Mouse (Mus musculus): ENCODE results near the gene Eps15l1. TPM values are rescaled to one million over a fixed set of nuclear protein-coding genes. Genes with fewer than 3 reads are reported as not detected.

Eps15l1 gene
- polyA plus RNA-seq, 1 experiment from 2014 or later, result 61.4 TPM

DNA sequence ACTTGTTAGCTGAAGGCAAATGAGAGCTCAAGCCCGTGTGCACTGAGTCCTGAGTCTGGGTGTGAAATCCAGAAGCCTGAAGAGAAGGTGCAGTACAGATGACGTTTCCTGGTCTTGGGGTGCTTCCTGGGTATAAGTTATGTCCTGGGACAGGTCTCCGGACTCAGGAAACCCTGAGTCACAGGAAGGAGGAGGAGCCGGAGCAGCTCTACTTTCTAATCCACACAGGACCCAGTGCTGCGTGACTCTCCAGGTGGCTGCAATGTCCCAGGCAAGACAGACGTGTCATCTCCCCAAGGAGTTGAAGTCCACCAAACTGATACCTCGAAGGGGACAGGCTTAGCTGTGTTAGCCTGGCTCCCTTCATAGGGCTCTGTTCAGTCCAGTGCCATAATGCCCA, 57.8 kb downstream of the Eps15l1 start:
- peaks cover 100% of the 10 kb centered on the region for H3K36me3 ChIP-seq (ENCODE audit: poor library complexity, severe bottlenecking)
- H3K27ac ChIP-seq, result no peak overlapping the region
- H3K4me2 ChIP-seq, result no peak overlapping the region
- no peaks in the 10 kb centered on the region for H3K9me3 ChIP-seq (replicated peaks)
- no peak overlapping the region for H3K9ac ChIP-seq
- 89% methylated on average over 7 of the region's 7 CpGs for WGBS
- H3K27me3 ChIP-seq, result no peaks in the 10 kb centered on the region
- no peak overlapping the region for H3K4me3 ChIP-seq
- ATAC-seq, result no peak
- no peaks in the 10 kb centered on the region for H3K4me1 ChIP-seq

DNA sequence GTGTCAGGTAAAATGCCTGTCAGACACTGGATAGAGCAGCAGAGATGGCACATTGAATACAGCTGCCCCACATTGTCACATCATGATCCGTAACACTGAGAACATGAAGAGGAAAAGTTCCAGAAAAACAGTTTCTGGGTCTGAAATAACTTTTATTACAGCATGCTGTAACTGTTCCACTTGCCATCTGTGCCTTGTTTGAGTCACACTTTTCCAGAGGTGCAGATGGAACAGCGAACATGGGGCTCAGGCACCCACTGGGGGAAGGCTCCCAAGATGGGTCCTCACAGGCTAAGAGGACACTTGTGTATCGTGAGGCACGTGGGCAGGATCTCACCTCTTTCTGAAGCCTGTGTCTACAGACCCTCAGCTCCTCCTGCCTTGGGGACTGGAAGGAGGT, 58.5 kb downstream of the Eps15l1 start:
- Histone ChIP-seq H3K4me2 (no peak overlapping the region), H3K27ac (no peak overlapping the region), H3K4me3 (no peak overlapping the region), H3K9me3 (replicated peaks) (no peaks in the 10 kb centered on the region), H3K4me1 (no peaks in the 10 kb centered on the region), H3K36me3 (ENCODE audit: poor library complexity, severe bottlenecking) (peaks cover 100% of the 10 kb centered on the region), H3K9ac (no peak overlapping the region), H3K27me3 (no peaks in the 10 kb centered on the region)
- WGBS, result 94% methylated on average over 4 of the region's 4 CpGs
- no peak for ATAC-seq

DNA sequence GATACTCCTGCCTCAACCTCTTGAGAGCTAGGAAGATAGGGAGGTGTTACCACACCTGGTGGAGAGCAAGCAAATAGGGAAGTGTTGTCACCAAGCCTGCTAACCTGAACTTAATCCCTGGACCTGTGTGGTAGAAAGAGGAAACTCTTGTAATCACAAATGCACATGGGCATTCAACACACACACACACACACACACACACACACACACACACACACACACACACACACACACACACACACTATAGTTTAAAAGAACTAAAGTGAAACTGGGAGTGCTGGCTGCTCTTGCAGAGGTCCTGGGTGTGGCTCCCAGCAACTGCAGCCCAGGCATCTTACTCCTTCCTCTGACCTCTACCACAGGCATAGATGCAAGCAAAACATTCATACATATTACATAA, 61.1 kb downstream of the Eps15l1 start:
- H3K36me3 ChIP-seq (ENCODE audit: poor library complexity, severe bottlenecking), result peaks cover 100% of the 10 kb centered on the region
- H3K4me1 ChIP-seq, result no peaks in the 10 kb centered on the region
- H3K27me3 ChIP-seq, result no peaks in the 10 kb centered on the region
- no peaks in the 10 kb centered on the region for H3K9me3 ChIP-seq (replicated peaks)
- no peak overlapping the region for H3K4me2 ChIP-seq
- H3K9ac ChIP-seq, result no peak overlapping the region
- no peak for ATAC-seq
- H3K27ac ChIP-seq, result no peak overlapping the region
- no peak overlapping the region for H3K4me3 ChIP-seq

DNA sequence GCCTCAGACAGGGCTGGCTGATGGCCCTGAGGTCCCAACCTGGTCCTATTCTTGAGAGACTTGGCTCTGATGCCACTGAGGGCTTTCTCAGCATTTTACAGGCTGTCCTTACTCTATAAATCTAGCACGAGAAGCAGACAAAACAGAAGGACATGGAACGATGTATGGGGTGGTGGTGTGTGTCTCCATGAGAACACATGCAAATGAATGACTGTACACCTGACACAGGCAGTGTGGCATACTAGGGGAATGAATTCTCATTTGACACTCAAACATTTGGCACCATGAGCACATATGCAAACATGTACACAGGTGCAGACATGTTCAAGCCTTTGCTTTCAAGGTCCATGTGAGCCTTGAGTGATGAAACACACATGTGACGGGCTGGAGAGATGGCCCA, 64.7 kb downstream of the Eps15l1 start:
- Histone ChIP-seq H3K4me3 (no peak overlapping the region), H3K4me2 (no peak overlapping the region), H3K36me3 (ENCODE audit: poor library complexity, severe bottlenecking) (peaks cover 99% of the 10 kb centered on the region), H3K9ac (no peak overlapping the region), H3K9me3 (replicated peaks) (no peaks in the 10 kb centered on the region), H3K4me1 (no peaks in the 10 kb centered on the region), H3K27ac (no peak overlapping the region), H3K27me3 (no peaks in the 10 kb centered on the region)
- ATAC-seq, result no peak
- 90% methylated on average over 3 of the region's 3 CpGs for WGBS

DNA sequence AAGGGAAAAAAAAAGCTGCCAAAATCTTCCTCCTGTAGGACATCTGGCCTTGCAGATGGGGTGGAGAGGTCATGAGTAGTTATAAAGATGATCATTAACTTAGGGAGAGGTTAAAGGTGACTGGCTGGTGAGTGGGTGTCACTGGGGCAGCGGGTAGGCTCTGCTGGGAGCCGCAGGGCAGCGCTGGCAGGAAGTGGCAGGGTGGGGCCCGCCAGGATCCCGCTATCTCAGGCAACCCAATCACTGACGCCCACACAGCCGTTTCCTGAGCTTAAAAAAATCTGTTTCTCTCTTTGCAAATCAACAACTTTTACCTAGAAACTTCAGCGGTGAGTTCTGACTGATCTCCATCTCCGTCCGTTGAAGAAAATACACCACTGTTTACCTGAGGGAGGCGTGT, 67.0 kb downstream of the Eps15l1 start:
- WGBS, result 89% methylated on average over 11 of the region's 11 CpGs
- H3K4me3 ChIP-seq, result no peak overlapping the region
- ATAC-seq, result no peak
- no peak overlapping the region for H3K4me2 ChIP-seq
- H3K9ac ChIP-seq, result no peak overlapping the region
- H3K27ac ChIP-seq, result no peak overlapping the region
- no peaks in the 10 kb centered on the region for H3K9me3 ChIP-seq (replicated peaks)
- no peaks in the 10 kb centered on the region for H3K27me3 ChIP-seq
- no peaks in the 10 kb centered on the region for H3K4me1 ChIP-seq
- H3K36me3 ChIP-seq (ENCODE audit: poor library complexity, severe bottlenecking), result peaks cover 77% of the 10 kb centered on the region

DNA sequence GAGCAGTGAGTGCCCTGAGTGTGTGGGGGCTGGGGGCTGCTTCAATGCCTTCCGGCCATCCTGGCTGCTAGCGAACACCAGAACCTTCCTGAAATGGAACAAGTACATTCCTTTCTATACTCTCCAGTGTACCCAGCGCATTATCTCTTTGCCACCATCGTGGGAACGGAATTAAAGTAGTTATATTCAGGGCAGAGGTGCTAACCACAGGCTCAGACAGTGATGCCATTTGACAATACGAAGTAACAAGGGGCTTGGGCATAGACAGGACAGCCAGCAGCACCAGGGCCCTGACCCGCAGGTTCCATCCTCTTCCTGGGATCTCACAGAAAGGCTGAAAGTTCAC, 67.6 kb downstream of the Eps15l1 start:
- no peak overlapping the region for H3K4me3 ChIP-seq
- H3K9ac ChIP-seq, result no peak overlapping the region
- no peaks in the 10 kb centered on the region for H3K27me3 ChIP-seq
- H3K27ac ChIP-seq, result no peak overlapping the region
- no peak overlapping the region for H3K4me2 ChIP-seq
- ATAC-seq, result no peak
- H3K9me3 ChIP-seq (replicated peaks), result no peaks in the 10 kb centered on the region
- WGBS, result 89% methylated on average over 7 of the region's 7 CpGs
- H3K4me1 ChIP-seq, result no peaks in the 10 kb centered on the region
- peaks cover 74% of the 10 kb centered on the region for H3K36me3 ChIP-seq (ENCODE audit: poor library complexity, severe bottlenecking)

DNA sequence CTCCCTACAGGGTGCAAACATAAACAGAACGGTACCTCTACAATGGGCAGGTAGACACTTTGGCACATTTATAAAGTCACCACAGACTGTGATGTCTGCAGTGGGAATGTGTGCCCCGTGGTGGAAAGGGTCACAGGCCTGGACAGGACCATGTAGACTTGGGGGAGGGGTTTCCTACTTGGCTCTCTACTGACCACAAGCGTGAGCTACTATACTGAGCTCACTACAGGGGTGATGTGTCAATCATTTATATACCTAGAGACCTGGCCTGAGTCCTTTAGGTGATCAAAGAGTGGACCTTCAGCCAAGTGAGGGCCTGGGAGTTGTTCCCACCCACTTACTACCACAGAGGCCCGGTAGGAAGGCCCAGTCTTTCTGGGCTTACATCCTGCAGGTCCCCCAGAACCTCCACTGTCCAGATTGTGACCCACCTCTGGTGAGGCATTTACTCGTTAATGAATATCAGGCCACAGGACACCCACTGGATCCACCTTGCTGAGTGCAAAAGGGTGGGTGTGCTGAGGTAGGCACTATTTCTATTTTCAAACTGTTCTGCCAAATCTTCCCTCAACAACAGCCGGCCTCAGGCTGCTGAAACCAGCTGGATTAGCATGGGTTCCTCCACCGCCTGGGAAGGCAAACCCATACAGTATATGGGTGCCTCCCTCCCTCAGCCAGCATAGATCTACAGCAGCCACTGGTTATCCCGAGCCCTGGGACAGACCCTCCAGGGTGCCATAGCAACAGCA, 68.1 kb downstream of the Eps15l1 start:
- Histone ChIP-seq H3K4me2 (no peak overlapping the region), H3K9ac (no peak overlapping the region), H3K27ac (no peak overlapping the region), H3K4me1 (no peaks in the 10 kb centered on the region), H3K36me3 (ENCODE audit: poor library complexity, severe bottlenecking) (peaks cover 74% of the 10 kb centered on the region), H3K4me3 (no peak overlapping the region), H3K9me3 (replicated peaks) (no peaks in the 10 kb centered on the region), H3K27me3 (no peaks in the 10 kb centered on the region)
- 82% methylated on average over 8 of the region's 8 CpGs for WGBS
- no peak for ATAC-seq

DNA sequence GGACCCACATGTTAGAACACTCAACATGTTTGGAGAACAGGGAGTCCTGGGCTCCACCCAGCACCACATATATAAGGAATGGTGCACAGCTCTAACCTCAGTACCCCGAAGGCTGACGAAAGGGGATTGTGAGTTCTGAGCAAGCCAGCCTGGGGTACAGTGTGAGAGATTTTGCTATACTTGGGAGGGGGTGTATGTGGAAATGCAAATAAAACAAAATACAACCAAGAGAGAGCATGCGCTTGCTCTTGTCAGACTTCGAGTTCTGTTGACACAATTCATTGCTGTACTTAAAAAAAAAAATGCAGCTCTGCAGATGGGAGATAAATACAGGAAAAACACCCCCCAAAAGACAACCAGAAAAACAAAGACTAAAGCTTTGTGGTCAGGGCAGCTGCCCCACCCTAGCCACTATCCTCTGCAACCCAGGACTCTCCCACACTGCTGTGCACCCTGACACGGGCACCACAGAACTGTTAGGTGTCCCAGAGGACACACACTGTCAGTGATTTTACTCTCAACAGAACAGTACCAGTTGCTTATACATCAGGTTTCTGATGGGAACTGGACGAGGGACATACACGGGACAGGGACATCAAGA, 69.8 kb downstream of the Eps15l1 start:
- H3K4me1 ChIP-seq, result no peaks in the 10 kb centered on the region
- no peaks in the 10 kb centered on the region for H3K9me3 ChIP-seq (replicated peaks)
- no peak for ATAC-seq
- no peak overlapping the region for H3K4me3 ChIP-seq
- no peak overlapping the region for H3K27ac ChIP-seq
- no peak overlapping the region for H3K9ac ChIP-seq
- no peak overlapping the region for H3K4me2 ChIP-seq
- no peaks in the 10 kb centered on the region for H3K27me3 ChIP-seq
- WGBS, result 96% methylated on average over 7 of the region's 7 CpGs
- peaks cover 73% of the 10 kb centered on the region for H3K36me3 ChIP-seq (ENCODE audit: poor library complexity, severe bottlenecking)

DNA sequence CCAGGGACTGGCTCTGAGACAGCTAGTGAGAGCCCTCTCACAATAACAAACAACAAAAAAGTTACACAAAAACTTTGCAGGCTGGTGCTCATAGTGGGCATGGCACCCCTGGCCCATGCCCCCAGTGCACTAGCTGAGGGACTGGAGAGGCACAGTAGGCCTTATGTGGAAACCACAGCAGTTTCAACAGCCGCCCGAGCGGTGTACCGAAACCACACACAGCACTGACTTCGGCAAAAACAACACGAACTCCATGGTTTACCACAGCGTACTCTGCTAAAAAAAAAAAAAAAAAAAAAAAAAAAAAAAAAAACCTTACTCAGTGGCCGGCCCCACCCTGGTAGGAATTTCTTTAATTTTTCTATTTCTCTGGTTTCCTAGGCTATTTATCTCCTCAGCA, 70.5 kb downstream of the Eps15l1 start:
- WGBS, result 96% methylated on average over 8 of the region's 8 CpGs
- H3K4me3 ChIP-seq, result no peak overlapping the region
- H3K36me3 ChIP-seq (ENCODE audit: poor library complexity, severe bottlenecking), result peaks cover 70% of the 10 kb centered on the region
- no peaks in the 10 kb centered on the region for H3K27me3 ChIP-seq
- H3K9ac ChIP-seq, result no peak overlapping the region
- no peaks in the 10 kb centered on the region for H3K9me3 ChIP-seq (replicated peaks)
- no peak overlapping the region for H3K27ac ChIP-seq
- no peak overlapping the region for H3K4me2 ChIP-seq
- H3K4me1 ChIP-seq, result no peaks in the 10 kb centered on the region
- no peak for ATAC-seq

DNA sequence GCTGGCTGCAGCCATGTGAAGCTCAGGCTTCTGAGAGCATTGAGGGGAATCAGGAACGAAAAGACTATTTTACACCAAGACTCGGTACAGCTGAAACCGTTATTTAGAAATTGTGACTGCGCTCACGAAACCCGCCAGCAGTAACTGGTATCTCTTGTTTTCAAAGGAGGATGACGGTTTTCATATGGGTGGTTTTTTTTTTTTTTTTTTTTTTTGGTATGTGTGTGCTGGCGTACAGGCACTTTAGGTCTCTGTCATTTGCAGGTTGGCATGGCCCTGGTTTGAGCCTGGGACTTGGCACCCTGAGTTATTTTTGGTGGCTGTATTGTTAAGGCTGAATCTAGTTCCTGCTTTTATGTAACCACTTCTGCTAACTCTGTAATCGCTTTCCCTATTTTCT, 71.4 kb downstream of the Eps15l1 start:
- H3K4me3 ChIP-seq, result no peak overlapping the region
- H3K36me3 ChIP-seq (ENCODE audit: poor library complexity, severe bottlenecking), result peaks cover 71% of the 10 kb centered on the region

DNA sequence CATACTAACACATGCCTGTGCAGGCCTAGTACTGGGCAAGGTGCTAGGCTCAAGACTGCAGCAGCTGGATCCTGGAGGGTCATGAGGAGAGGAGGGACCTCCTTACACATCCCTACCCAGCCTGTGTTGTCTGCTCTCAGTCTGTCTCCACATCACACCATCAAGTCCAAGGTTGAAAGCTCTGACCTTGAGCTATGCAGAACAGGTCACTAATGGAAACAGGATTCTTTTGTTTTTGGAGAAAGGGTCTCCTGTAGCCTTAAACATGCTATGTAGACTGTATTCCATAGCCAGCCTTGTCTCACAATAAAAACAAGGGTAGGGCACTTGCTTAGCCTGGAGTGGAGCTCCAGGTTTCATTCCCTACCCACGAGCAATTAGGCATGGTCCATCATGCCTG, 72.3 kb downstream of the Eps15l1 start:
- ATAC-seq, result no peak
- H3K9me3 ChIP-seq (replicated peaks), result no peaks in the 10 kb centered on the region
- H3K4me3 ChIP-seq, result no peak overlapping the region
- 80% methylated on average over 1 of the region's 1 CpGs for whole genome bisulfite sequencing
- H3K9ac ChIP-seq, result no peak overlapping the region
- no peak overlapping the region for H3K27ac ChIP-seq
- no peaks in the 10 kb centered on the region for H3K4me1 ChIP-seq
- H3K4me2 ChIP-seq, result no peak overlapping the region
- H3K36me3 ChIP-seq (ENCODE audit: poor library complexity, severe bottlenecking), result peaks cover 69% of the 10 kb centered on the region
- H3K27me3 ChIP-seq, result no peaks in the 10 kb centered on the region

More for the DNA sequence above, 71.4 kb downstream of the Eps15l1 start:
- ATAC-seq, result no peak
- Histone ChIP-seq H3K4me1 (no peaks in the 10 kb centered on the region), H3K4me2 (no peak overlapping the region), H3K27ac (no peak overlapping the region), H3K9me3 (replicated peaks) (no peaks in the 10 kb centered on the region), H3K27me3 (no peaks in the 10 kb centered on the region), H3K9ac (no peak overlapping the region)
- 86% methylated on average over 9 of the region's 9 CpGs for WGBS

DNA sequence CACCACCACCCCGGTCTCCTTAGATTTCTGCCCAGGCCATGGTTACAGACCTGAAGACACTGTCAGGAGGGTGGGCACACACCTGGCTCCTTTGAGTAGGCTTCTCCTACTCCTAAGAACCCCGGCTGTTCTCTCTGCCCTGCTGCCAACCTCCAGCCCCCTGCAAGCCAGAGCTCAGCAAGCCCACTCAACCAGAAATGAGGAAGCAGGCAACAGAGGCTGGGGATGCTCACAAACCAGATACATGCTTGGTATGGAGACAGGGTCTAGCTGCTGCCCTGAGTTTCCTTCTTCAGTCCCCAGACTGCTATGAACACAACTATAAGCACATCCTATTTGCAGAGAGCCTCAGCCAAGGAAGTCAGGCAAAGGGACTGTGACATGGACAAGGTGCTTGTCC, 73.1 kb downstream of the Eps15l1 start:
- Histone ChIP-seq H3K27ac (no peak overlapping the region), H3K9me3 (replicated peaks) (no peaks in the 10 kb centered on the region), H3K4me1 (no peaks in the 10 kb centered on the region), H3K27me3 (no peaks in the 10 kb centered on the region), H3K4me2 (no peak overlapping the region), H3K36me3 (ENCODE audit: poor library complexity, severe bottlenecking) (peaks cover 67% of the 10 kb centered on the region), H3K9ac (no peak overlapping the region), H3K4me3 (no peak overlapping the region)
- no peak for ATAC-seq
- WGBS, result 95% methylated on average over 2 of the region's 2 CpGs

DNA sequence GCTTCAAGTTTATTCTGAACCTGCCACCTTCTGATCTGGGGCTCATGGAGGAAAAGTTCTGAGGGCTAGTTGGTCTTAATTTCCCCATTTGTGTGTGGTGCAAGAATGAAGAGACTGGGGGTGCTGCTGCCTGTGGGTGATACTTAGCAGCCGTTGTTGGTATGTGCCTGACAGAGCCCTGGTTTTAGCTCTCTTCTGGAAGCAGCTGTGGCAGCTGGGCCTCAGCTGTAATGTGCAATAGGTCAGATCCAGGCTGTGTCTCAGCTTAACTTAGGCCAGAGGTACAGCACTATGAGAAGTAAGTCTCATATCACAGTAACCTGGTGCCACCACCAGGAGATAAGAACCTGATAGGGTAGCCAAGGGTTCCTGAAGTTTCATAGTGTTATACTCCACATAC, 73.7 kb downstream of the Eps15l1 start:
- Histone ChIP-seq H3K4me1 (no peaks in the 10 kb centered on the region), H3K9ac (no peak overlapping the region), H3K27ac (no peak overlapping the region), H3K36me3 (ENCODE audit: poor library complexity, severe bottlenecking) (peaks cover 67% of the 10 kb centered on the region), H3K27me3 (no peaks in the 10 kb centered on the region), H3K4me2 (no peak overlapping the region), H3K9me3 (replicated peaks) (no peaks in the 10 kb centered on the region), H3K4me3 (no peak overlapping the region)
- no peak for ATAC-seq
- 78% methylated on average over 1 of the region's 1 CpGs for WGBS

All from forebrain, embryonic 13.5 days (tissue).